Mouse (Mus musculus) left cerebral cortex, adult 8-10 months (tissue): Measurements from ENCODE around the gene Katnal1. TPM values are rescaled to one million over a fixed set of nuclear protein-coding genes. Genes with fewer than 3 reads are reported as not detected.
A peak's percentile ranks its signal among the peaks of the same experiment; 100 is the strongest.

Experiments
- DNase-seq, 2 experiments: peaks; one replicate each; pipeline ENCODE4 v3.0.0; 2022; ENCODE audit warnings: low spot score in 2 of 2
- total RNA-seq, 4 experiments: library from RNA; stranded (reverse); gene quantifications; 2 replicates each; pipeline ENCODE4 v1.2.4; 2022

Katnal1 gene
- total RNA-seq, 4 experiments from 2014 or later = 64.2 to 80.1 (median 70.7) TPM

- no peak for DNase-seq
These were observed 1.4 kb downstream of the Katnal1 start for GRCm38 (mm10) chr5:148927717-148928223.

- DNase-seq = no peak
These were observed 4.5 kb downstream of the Katnal1 start for GRCm38 (mm10) chr5:148924586-148924985.

- DNase-seq = no peak
These were observed 5.1 kb downstream of the Katnal1 start for GRCm38 (mm10) chr5:148924051-148924450.

DNA sequence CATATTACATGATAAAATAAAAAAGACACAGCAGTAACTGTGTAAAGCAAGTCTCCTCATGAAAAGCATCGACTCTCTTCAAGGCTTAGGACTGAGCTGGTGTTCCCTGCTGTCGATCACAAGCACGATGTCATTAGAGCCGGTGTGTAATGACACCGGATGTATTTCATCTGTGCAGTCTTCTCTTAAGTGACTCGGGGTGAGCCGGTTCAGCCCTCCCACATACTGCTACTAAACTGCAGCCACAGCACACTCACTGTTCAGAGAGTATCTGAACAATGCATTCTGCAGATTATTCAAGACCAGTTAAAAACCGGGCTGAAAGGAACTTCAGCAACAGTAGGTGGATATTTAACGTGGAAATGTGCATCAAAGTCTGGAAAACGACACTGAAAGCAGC is 5.7 kb downstream of the Katnal1 start:
- DNase-seq = no peak

- DNase-seq = no peak
These were observed 6.3 kb downstream of the Katnal1 start for GRCm38 (mm10) chr5:148922773-148923172.

DNA sequence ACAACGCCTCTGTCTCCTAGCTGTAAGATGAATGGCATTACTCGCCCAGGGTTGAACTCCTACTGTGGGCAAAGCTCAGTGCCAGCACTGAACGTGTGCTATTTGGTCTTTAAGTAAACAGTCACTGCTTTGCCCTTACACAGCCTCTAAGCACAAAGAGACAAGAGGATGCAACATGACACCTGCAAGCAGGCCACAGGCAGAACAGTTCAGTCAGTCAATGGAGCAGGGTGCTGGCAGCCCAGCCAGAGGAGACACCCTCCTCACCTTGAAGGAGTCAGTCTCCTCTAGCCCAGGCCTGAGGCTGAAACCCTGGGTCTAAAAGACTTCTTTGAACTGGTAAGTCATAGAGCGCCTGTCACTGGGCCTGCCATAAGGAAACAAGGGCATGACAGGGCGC is 11.1 kb downstream of the Katnal1 start:
- DNase-seq = no peak

GRCm38 (mm10) chr5:148916775-148917174 is 12.3 kb downstream of the Katnal1 start:
- no peak for DNase-seq

DNA sequence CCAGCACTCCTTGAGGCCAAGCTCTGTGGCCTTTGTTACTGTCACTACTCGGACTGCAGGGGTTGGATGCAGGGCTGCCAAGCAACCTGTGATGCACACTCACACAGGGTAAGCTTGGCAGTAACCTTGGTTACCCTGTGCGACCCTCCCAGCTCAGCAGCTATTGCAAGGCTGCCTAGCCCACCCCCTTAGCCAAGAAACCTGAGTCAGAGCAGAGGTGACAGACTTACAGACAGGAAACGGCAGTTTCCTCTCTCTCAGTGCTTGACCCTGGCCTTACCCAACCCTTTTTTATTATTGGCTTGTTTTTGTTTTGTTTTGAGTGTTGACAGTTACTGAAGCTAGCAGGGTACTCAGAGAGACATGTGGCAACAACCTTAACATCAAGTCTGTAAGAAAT is 16.9 kb downstream of the Katnal1 start:
- DNase-seq = no peak

GRCm38 (mm10) chr5:148910066-148910465 is 19.1 kb downstream of the Katnal1 start:
- no peak for DNase-seq

DNA sequence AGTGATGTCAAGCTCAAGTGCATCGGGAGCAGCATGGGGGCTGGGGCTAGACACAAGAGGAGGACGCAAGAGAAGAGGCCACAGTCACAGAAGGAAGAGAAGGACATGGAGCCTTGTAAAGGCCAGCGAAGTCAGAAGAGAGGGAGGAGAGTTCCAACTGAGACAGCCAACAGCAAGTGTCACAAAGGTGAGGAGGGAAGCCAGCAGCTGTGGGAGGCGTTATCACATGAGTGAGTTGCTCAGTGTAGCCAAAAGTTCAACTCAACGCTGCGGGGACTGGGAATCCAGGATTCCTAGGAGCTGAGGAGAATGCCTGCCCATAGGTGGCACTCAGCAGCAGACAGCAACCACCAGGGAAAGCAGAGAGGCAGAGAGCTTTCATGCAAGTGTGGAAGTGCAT is 19.7 kb downstream of the Katnal1 start:
- no peak for DNase-seq

DNA sequence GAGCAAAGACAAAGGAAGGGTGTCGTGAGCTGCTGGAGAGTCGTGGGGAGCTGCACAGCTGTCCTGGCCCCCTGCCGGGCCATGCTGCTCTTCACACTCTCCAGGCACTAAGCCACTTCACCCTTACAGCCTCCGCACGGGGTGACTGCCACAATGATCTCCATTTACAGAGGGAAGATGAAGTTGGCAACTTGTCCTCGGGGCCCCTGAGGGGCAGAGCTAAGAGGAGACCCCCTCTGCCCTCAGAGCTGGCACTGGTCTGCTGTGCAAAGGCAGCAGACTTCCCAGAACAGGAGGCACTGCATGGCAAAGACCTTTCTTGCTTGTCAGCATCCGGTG is 20.1 kb downstream of the Katnal1 start:
- DNase-seq = peak in 1 of 2 experiments; percentile 59

DNA sequence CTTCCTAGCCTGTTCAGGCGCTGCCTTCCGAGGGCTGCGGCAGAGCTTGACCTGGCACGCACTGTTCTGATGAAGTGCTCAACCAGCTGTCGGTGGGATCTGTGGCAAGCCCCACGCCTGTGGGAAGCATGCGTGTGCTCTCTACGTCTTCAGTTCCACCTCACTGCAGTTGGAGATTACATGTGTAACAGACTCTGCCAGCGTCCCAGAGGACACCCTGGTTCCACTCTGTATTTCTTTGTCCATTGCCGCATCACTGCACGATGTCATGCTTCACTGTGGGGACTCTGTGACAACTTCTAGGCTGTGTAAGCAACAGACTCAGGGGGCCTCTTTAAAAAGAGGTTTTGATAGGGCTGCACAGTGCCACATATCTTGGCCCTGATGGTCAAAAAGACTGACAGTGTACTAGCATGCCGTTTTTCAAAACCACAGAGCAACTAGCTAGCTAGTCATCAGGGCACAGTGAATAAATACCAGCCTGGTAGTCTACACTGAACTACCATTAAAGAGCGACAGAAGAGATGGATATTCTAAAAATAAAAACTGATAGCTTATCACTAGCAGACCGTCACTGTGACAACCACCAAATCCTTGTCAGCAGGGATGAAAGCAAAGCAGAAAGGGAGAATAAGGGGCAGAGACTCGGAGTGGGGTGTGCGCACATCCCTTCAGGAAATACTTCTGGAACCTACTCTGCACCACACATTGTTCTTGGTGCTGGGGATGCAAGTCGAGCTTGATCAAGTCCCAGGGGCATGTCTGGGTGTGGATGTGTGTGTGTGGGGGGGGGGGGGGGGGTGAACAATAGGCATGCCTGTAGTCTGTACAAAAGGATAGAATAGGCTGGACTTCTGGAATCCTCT is 20.7 kb downstream of the Katnal1 start:
- DNase-seq = no peak

- no peak for DNase-seq
These were observed 22.8 kb downstream of the Katnal1 start for GRCm38 (mm10) chr5:148906305-148906704.

GRCm38 (mm10) chr5:148904846-148905245 is 24.3 kb downstream of the Katnal1 start:
- DNase-seq = no peak

GRCm38 (mm10) chr5:148899361-148899760 is 29.8 kb downstream of the Katnal1 start:
- DNase-seq = no peak

DNA sequence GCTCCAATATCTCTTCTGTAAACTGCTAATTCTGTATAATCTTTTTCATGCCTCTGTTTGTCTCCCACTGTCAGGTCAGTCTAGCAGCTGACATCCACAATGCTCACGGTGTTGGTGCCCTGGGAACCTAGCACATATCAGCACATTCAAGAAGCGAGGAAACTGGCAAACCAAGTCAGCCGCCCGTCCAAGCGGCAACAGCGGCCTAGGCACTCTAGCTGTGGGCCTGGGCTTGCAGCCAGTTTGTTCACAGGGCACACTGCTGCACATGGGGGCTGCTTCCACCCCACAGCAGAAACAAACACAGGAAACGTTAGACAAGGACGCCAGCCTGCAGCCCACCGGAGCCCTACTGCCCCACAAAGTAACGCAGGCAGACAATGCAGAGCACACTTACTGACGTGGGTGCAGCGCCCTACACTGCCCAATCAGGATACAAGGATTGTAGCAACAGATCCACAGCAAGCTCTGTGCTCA is 31.1 kb downstream of the Katnal1 start:
- no peak for DNase-seq

GRCm38 (mm10) chr5:148897069-148897702 is 31.9 kb downstream of the Katnal1 start:
- peak in 1 of 2 experiments; percentile 58 for DNase-seq

DNA sequence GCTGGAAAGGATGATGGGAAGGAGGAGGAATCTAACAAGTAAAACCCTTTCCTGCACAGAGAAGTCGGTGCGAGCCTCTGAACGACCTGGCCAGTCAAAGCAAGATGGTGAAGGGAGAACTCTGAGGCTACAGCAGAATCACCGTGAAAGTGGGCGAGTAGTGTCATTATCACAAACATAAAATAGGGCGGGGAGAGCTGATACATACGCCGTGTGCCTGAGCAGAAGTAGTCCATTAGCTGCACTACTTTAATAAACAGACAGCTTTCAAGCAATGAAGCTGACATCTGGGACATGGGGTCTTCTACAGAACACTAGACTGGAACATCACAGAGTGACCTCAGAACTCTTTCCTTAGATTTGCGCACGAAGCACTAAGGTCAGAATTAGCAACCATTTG is 32.6 kb downstream of the Katnal1 start:
- DNase-seq = no peak

DNA sequence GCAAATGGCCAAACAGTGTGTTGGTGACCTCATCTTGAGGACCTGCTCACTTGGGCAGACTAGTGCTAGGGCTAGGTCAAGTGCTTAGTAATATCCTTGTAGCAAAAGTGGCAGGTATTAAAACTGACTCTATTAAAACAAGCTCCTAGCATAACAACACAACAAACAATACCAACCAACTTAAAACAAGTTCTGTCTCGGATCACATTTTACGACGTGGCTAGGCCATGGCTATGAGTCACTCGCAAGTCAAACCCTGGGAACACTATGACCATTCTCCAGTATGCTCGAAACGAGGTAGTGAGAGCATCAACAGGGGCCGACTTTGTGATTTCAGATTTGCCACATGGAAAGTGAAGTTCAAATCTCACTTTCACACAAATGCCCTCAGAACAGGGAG is 33.3 kb downstream of the Katnal1 start:
- DNase-seq = no peak

GRCm38 (mm10) chr5:148895034-148895433 is 34.1 kb downstream of the Katnal1 start:
- no peak for DNase-seq

- DNase-seq = no peak
These were observed 38.9 kb downstream of the Katnal1 start for GRCm38 (mm10) chr5:148890237-148890636.

DNA sequence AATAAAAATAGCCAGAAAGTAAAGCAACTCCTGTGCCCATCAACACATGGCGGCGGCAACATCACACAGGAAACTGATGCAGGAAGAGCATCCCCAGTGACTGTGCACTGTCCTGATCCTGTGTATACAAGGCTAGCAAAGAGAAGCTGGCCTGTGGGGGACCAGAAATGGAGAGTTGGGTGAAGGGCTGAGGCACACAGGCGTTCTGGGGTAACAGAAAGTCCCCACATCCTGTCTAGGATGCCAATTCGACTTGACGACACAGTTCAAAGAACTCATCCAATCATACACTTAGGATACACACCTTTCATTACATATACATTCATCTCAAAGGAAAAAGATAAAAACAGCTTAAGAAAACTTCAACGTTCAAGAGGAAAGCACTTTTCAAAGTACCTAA is 41.1 kb downstream of the Katnal1 start:
- no peak for DNase-seq
